Mouse (Mus musculus): ENCODE measurements around the gene Lsm5. TPM values are rescaled to one million over a fixed set of nuclear protein-coding genes. Genes with fewer than 3 reads are reported as not detected.

The Lsm5 gene
- polyA plus RNA-seq, 1 experiment from 2014 or later = 95.2 TPM

GRCm38 (mm10) chr6:56664410-56664809 lies 40.1 kb downstream of the Lsm5 start:
- no peaks in the 10 kb centered on the region for H3K4me1 ChIP-seq
- 93% methylated on average over 3 of the region's 3 CpGs for WGBS
- no peak overlapping the region for H3K9ac ChIP-seq (replicated peaks)
- no peak for ATAC-seq (replicated peaks)
- no peak overlapping the region for H3K4me2 ChIP-seq (replicated peaks)
- no peaks in the 10 kb centered on the region for H3K27me3 ChIP-seq
- H3K4me3 ChIP-seq = no peak overlapping the region
- H3K27ac ChIP-seq (replicated peaks) = no peak overlapping the region
- no peaks in the 10 kb centered on the region for H3K36me3 ChIP-seq
- no peaks in the 10 kb centered on the region for H3K9me3 ChIP-seq

DNA sequence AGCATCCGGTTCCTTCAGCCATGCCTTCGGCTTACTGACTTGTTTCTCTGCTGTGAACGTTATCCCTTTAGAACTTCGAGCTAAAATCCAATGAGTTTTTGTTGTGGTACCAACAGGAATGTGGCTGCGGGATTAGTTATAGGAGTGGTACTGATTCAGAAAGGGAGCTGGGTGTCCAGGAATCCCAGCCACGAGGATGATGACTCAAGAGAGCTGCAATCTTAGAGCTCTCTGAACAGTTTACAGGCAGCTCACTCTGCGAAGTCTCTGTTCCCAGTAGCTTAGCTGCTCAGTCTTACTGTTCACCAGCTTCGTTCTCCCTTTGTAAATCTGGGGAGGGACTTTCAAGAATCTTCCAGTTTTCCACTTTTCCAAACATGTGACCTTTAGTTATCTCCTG lies 49.1 kb downstream of the Lsm5 start:
- no peaks in the 10 kb centered on the region for H3K9me3 ChIP-seq
- peaks cover 8% of the 10 kb centered on the region; the same call in 1 of the 2 replicates for H3K4me1 ChIP-seq
- H3K4me3 ChIP-seq = no peak overlapping the region
- peaks cover 8% of the 10 kb centered on the region; the same call in 1 of the 2 replicates for H3K27me3 ChIP-seq
- H3K27ac ChIP-seq (replicated peaks) = no peak overlapping the region
- WGBS = 85% methylated on average over 8 of the region's 8 CpGs
- H3K9ac ChIP-seq (replicated peaks) = no peak overlapping the region
- H3K4me2 ChIP-seq (replicated peaks) = no peak overlapping the region
- H3K36me3 ChIP-seq = no peaks in the 10 kb centered on the region
- no peak for ATAC-seq (replicated peaks)

DNA sequence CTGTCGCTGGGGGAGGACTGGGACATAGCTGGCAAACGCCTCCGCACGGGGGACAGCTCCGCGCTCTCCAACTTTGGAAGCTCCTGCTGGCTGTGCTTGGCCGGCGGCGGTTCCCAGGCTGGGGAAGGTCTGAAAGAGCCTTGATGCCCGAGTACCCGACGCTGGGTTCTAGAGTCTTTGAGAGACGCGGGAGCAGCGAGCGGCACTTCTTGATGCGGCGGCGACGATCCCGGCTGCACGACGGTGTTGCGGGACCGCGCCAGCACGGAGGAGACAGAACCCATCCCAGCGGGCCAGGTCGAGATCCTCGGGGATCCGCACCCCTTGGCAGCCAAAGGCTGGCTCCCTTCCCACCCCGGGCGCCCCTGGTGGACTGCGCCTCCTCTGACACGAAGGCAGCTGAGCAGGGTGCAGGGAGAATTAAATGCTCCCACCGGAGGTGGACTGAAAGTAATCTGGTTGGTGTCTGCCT lies 52.4 kb downstream of the Lsm5 start:
- H3K27ac ChIP-seq (replicated peaks) = no peak overlapping the region
- H3K9ac ChIP-seq (replicated peaks) = peak overlapping the region; percentile 39; the same call in 1 of the 2 replicates
- WGBS = under 1% methylated on average over 36 of the region's 36 CpGs

More for the DNA sequence above, 52.4 kb downstream of the Lsm5 start:
- peak overlapping the region; percentile 43 for H3K4me3 ChIP-seq
- H3K4me1 ChIP-seq = peaks cover 8% of the 10 kb centered on the region; the same call in 1 of the 2 replicates
- H3K27me3 ChIP-seq = peaks cover 8% of the 10 kb centered on the region; the same call in 1 of the 2 replicates
- H3K9me3 ChIP-seq = no peaks in the 10 kb centered on the region
- H3K36me3 ChIP-seq = no peaks in the 10 kb centered on the region
- ATAC-seq (replicated peaks) = peak; percentile 51; the same call in 1 of the 2 replicates
- H3K4me2 ChIP-seq (replicated peaks) = peak overlapping the region; percentile 81

Other genes starting within 250 kb of the Lsm5 start
- gene Pde1c, start 135.6 kb downstream of the Lsm5 start, polyA plus RNA-seq (2015; fragmentation: Nextera tagmentation; extraction: Ambion mirVana) = 8.8 and 9.6 TPM in 2 replicates
- gene Avl9, start 10.2 kb upstream of the Lsm5 start, polyA plus RNA-seq (2015; fragmentation: Nextera tagmentation; extraction: Ambion mirVana) = 39.0 and 39.2 TPM in 2 replicates
- gene Kbtbd2, start 93.1 kb upstream of the Lsm5 start, polyA plus RNA-seq (2015; fragmentation: Nextera tagmentation; extraction: Ambion mirVana) = 36.4 and 37.9 TPM in 2 replicates
- gene Fkbp9, start 127.3 kb upstream of the Lsm5 start, polyA plus RNA-seq (2015; fragmentation: Nextera tagmentation; extraction: Ambion mirVana) = 27.7 and 30.6 TPM in 2 replicates
- 150 and 159 TPM in 2 replicates for gene Nt5c3, start 219.2 kb upstream of the Lsm5 start, polyA plus RNA-seq (2015; fragmentation: Nextera tagmentation; extraction: Ambion mirVana)
- 0.29 and 0.43 TPM in 2 replicates for gene Vmn1r4, start 219.3 kb upstream of the Lsm5 start, polyA plus RNA-seq (2015; fragmentation: Nextera tagmentation; extraction: Ambion mirVana)